Mouse (Mus musculus) olfactory bulb, adult 2 months (tissue): Measurements from ENCODE around the gene Srp68.

Experiments
- CTCF ChIP-seq: fragments of 200-500 bp; IDR thresholded peaks from 2 replicates; pipeline ENCODE4 v1.5.1; 2012; ENCODE audit warnings: low read depth, mild to moderate bottlenecking, low read length, moderate library complexity; ENCODE audit not compliant: insufficient read depth
- POLR2A ChIP-seq: fragments of 200-500 bp; IDR thresholded peaks from 2 replicates; pipeline ENCODE4 v1.6.1; 2012; ENCODE audit warnings: mild to moderate bottlenecking, low read depth, low read length, moderate library complexity; ENCODE audit not compliant: insufficient read depth

DNA sequence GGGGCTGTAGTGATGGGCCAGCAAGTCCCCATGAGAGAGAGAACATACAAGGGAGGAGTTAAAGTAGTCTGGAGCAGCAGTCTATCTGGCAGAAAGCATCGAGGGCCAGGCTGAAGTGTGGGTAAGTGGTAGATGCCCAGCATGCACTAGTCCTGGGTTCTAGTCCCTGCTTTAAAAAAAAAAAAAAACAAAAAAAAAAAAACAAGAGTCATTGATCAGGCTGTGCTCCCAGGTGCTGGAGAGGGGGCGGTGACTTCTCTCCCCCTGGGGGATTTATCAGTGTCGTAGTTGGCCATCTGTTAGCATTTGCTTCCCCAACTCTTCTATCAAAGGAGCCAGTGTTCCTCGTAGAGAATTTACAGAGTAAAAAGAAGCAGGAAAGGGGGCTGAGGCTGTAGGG lies 67.3 kb downstream of the Srp68 start:
- TF ChIP-seq CTCF (no peak), POLR2A (no peak)
